Mouse (Mus musculus) myocyte (in vitro differentiated cells): ENCODE data around the gene Zfp114. TPM values are rescaled to one million over a fixed set of nuclear protein-coding genes. Genes with fewer than 3 reads are reported as not detected.

Experiments
- H3K27me3 ChIP-seq: one replicate; pipeline ENCODE4 v1.6.1; 2011; ENCODE audit not compliant: control insufficient read depth, insufficient read depth, insufficient read length
- H3K36me3 ChIP-seq: one replicate; pipeline ENCODE4 v1.6.1; 2011; ENCODE audit not compliant: control insufficient read depth, insufficient read depth
- H3K4me2 ChIP-seq: one replicate; pipeline ENCODE4 v1.6.1; 2011; ENCODE audit warnings: low read depth, control low read depth
- H3K4me3 ChIP-seq: one replicate; pipeline ENCODE4 v1.5.1; 2011; ENCODE audit warnings: mild to moderate bottlenecking, control low read depth, moderate library complexity
- H3K79me2 ChIP-seq: one replicate; pipeline ENCODE4 v1.6.1; 2011; ENCODE audit not compliant: control insufficient read depth, insufficient read depth
- H3ac ChIP-seq: one replicate; pipeline ENCODE4 v1.6.1; 2011; ENCODE audit not compliant: control insufficient read depth, insufficient read length
- CEBPB ChIP-seq: IDR thresholded peaks from 2 replicates; pipeline ENCODE4 v1.6.1; 2011; ENCODE audit warnings: mild to moderate bottlenecking, moderate library complexity; ENCODE audit not compliant: poor library complexity, insufficient read depth, severe bottlenecking
- E2F4 ChIP-seq: IDR thresholded peaks from one replicate; pipeline ENCODE4 v1.6.1; 2011; ENCODE audit warnings: mild to moderate bottlenecking, control low read depth, moderate library complexity; ENCODE audit not compliant: insufficient read depth
- MAX ChIP-seq: IDR thresholded peaks from one replicate; pipeline ENCODE4 v1.6.1; 2011; ENCODE audit warnings: low read depth, mild to moderate bottlenecking, control low read depth
- MYOD1 ChIP-seq, 3 experiments: IDR thresholded peaks; one replicate each; pipeline ENCODE4 v1.6.1; 2011; ENCODE audit warnings: control low read depth in 2 of 3, low read depth in 2 of 3, mild to moderate bottlenecking in 2 of 3, moderate library complexity in 1 of 3; ENCODE audit not compliant: insufficient read length in 2 of 3, control insufficient read depth in 1 of 3
- MYOG ChIP-seq, 3 experiments: IDR thresholded peaks; one replicate each; pipeline ENCODE4 v1.6.1; 2011; ENCODE audit warnings: control low read depth in 2 of 3, low read depth in 2 of 3, mild to moderate bottlenecking in 2 of 3; ENCODE audit not compliant: insufficient read length in 2 of 3, control insufficient read depth in 1 of 3, insufficient read depth in 1 of 3
- POLR2A ChIP-seq: IDR thresholded peaks from one replicate; pipeline ENCODE4 v1.6.1; 2011; ENCODE audit warnings: low read depth, mild to moderate bottlenecking, control low read depth, moderate library complexity; ENCODE audit not compliant: insufficient read length
- POLR2AphosphoS2 ChIP-seq: IDR thresholded peaks from one replicate; pipeline ENCODE4 v1.6.1; 2011; ENCODE audit warnings: low read depth, control low read depth; ENCODE audit not compliant: insufficient read length
- REST ChIP-seq: IDR thresholded peaks from one replicate; pipeline ENCODE4 v1.6.1; 2011; ENCODE audit warnings: mild to moderate bottlenecking, control low read depth, moderate library complexity; ENCODE audit not compliant: insufficient read depth, insufficient read length
- SRF ChIP-seq: IDR thresholded peaks from one replicate; pipeline ENCODE4 v1.6.1; 2011; ENCODE audit warnings: low read depth; ENCODE audit not compliant: control insufficient read depth, insufficient read length
- TCF12 ChIP-seq: IDR thresholded peaks from one replicate; pipeline ENCODE4 v1.6.1; 2011; ENCODE audit warnings: mild to moderate bottlenecking, control low read depth; ENCODE audit not compliant: poor library complexity, insufficient read depth, severe bottlenecking
- TCF3 ChIP-seq: IDR thresholded peaks from one replicate; pipeline ENCODE4 v1.6.1; 2011; ENCODE audit warnings: low read depth, control low read depth; ENCODE audit not compliant: insufficient read length
- USF1 ChIP-seq: IDR thresholded peaks from one replicate; pipeline ENCODE4 v1.6.1; 2011; ENCODE audit warnings: low read depth, mild to moderate bottlenecking, control low read depth, moderate library complexity
- polyA plus RNA-seq: library from polyadenylated mRNA; unstranded; fragments of >200 nt; fragmentation: generic; extraction: Trizol; gene quantifications from one replicate; pipeline ENCODE4 v1.2.1, GENCODE M21; 2012; ENCODE audit warnings: missing spikeins

Gene Zfp114
- polyA plus RNA-seq, 1 experiment = not detected

GRCm38 (mm10) chr7:24210296-24210695 is 35.4 kb downstream of the Zfp114 start:
- Histone ChIP-seq H3ac (no peak overlapping the region), H3K4me2 (no peak overlapping the region), H3K36me3 (no peaks in the 10 kb centered on the region), H3K79me2 (no peaks in the 10 kb centered on the region), H3K27me3 (no peaks in the 10 kb centered on the region), H3K4me3 (no peak overlapping the region)
- TF ChIP-seq MAX (no peak), POLR2AphosphoS2 (no peak), TCF3 (no peak), REST (no peak), POLR2A (no peak), MYOD1 (IDR thresholded peaks at IDR 0.05; ENCODE audit: control insufficient read depth in 1 of 3, insufficient read length in 2 of 3, low read depth in 2 of 3) (no peak), SRF (no peak), CEBPB (no peak), TCF12 (no peak), MYOG (IDR thresholded peaks at IDR 0.05; ENCODE audit: control insufficient read depth in 1 of 3, insufficient read depth in 1 of 3, insufficient read length in 2 of 3, low read depth in 2 of 3) (no peak), USF1 (no peak), E2F4 (no peak)

- Histone ChIP-seq H3K4me3 (no peak within 1 kb of the TSS), H3ac (no peak within 1 kb of the TSS), H3K27me3 (no peaks in the 10 kb centered on the region), H3K36me3 (no peaks in the 10 kb centered on the region), H3K79me2 (no peaks in the 10 kb centered on the region), H3K4me2 (no peak within 1 kb of the TSS)
- TF ChIP-seq E2F4 (no peak), SRF (no peak), CEBPB (no peak), TCF3 (no peak), POLR2A (no peak), USF1 (no peak), TCF12 (no peak), MYOG (IDR thresholded peaks at IDR 0.05; ENCODE audit: control insufficient read depth in 1 of 3, insufficient read depth in 1 of 3, insufficient read length in 2 of 3, low read depth in 2 of 3) (no peak), REST (no peak), MYOD1 (IDR thresholded peaks at IDR 0.05; ENCODE audit: control insufficient read depth in 1 of 3, insufficient read length in 2 of 3, low read depth in 2 of 3) (no peak), POLR2AphosphoS2 (no peak), MAX (no peak)
Measured at GRCm38 (mm10) chr7:24211343-24211742, 36.5 kb downstream of the Zfp114 start, which contains the start of gene Zfp111. Zfp111 (minus strand) TSS chr7:24211443.

Other genes with a start within 250 kb of the Zfp114 start
- gene Vmn1r179, start 248.1 kb upstream of the Zfp114 start, polyA plus RNA-seq = not detected
- gene Vmn1r180, start 224.4 kb upstream of the Zfp114 start, polyA plus RNA-seq = not detected
- not detected for gene Vmn1r181, start 200.4 kb upstream of the Zfp114 start, polyA plus RNA-seq
- not detected for gene V1rd19, start 173.4 kb upstream of the Zfp114 start, polyA plus RNA-seq
- gene Vmn1r183, start 121.8 kb upstream of the Zfp114 start, polyA plus RNA-seq = not detected
- gene Zfp180, start 93.1 kb upstream of the Zfp114 start, polyA plus RNA-seq = 9.0 TPM
- gene Zfp112, start 62.7 kb upstream of the Zfp114 start, polyA plus RNA-seq = 1.2 TPM
- gene Zfp235, start 40.9 kb upstream of the Zfp114 start, polyA plus RNA-seq = 2.0 TPM
- 0.90 TPM for gene Zfp111, start 36.4 kb downstream of the Zfp114 start, polyA plus RNA-seq
- 0.46 TPM for gene Zfp109, start 62.5 kb downstream of the Zfp114 start, polyA plus RNA-seq
- gene Zfp108, start 79.7 kb downstream of the Zfp114 start, polyA plus RNA-seq = 0.38 TPM
- gene Zfp93, start 95.4 kb downstream of the Zfp114 start, polyA plus RNA-seq = 1.4 TPM
- gene Zfp61, start 126.2 kb downstream of the Zfp114 start, polyA plus RNA-seq = 4.3 TPM
- 2.1 TPM for gene Zfp94, start 141.6 kb downstream of the Zfp114 start, polyA plus RNA-seq
- 0.05 TPM for gene Tescl, start 158.9 kb downstream of the Zfp114 start, polyA plus RNA-seq
- not detected for gene Lypd5, start 174.1 kb downstream of the Zfp114 start, polyA plus RNA-seq
- 37.4 TPM for gene Kcnn4, start 195.2 kb downstream of the Zfp114 start, polyA plus RNA-seq
- gene Smg9, start 224.6 kb downstream of the Zfp114 start, polyA plus RNA-seq = 17.4 TPM